Mouse (Mus musculus): ENCODE data around the gene Rnf26. TPM values are rescaled to one million over a fixed set of nuclear protein-coding genes. Genes with fewer than 3 reads are reported as not detected.

The Rnf26 gene
- total RNA-seq, 1 experiment: 19.9 TPM

- Histone ChIP-seq H3K9me3 (ENCODE audit: control insufficient read depth, insufficient read depth, low read depth, low read length) (no peaks in the 10 kb centered on the region), H3K4me3 (ENCODE audit: insufficient read depth in 1 of 2, low read depth in 1 of 2, low read length in 2 of 2, poor library complexity in 1 of 2, severe bottlenecking in 1 of 2) (no peak overlapping the region), H3K27ac (ENCODE audit: insufficient read depth, low read depth, low read length, poor library complexity, severe bottlenecking) (no peak overlapping the region), H3K36me3 (ENCODE audit: control insufficient read depth, insufficient read depth, low read length, poor library complexity, severe bottlenecking) (peaks cover 4% of the 10 kb centered on the region; the same call in 1 of the 2 replicates), H3K9ac (ENCODE audit: insufficient read depth, low read depth, low read length, poor library complexity, severe bottlenecking) (no peak overlapping the region), H3K4me1 (ENCODE audit: control insufficient read depth in 2 of 2, insufficient read depth in 2 of 2, low read length in 2 of 2, poor library complexity in 1 of 2) (peaks cover 4 to 26% of the 10 kb centered on the region in 2 experiments)
- no peak for DNase-seq (ENCODE audit: low read depth, low spot score)
- no peak for TF ChIP-seq CHD2 (IDR thresholded peaks at IDR 0.05; ENCODE audit: low read depth, low read length)
- in situ Hi-C loops (cut with MboI; ENCODE audit: low sequenced_read_pairs in 2 of 2, unreplicated experiment in 2 of 2): no loop called here
These were observed 24.3 kb downstream of the Rnf26 start for GRCm38 (mm10) chr9:44088877-44089608.

- TF ChIP-seq HCFC1 (IDR thresholded peaks at IDR 0.05; ENCODE audit: borderline replicate concordance, insufficient read depth, low read length) (no peak), ZNF384 (IDR thresholded peaks at IDR 0.05; ENCODE audit: low read depth, low read length) (no peak), CHD2 (IDR thresholded peaks at IDR 0.05; ENCODE audit: low read depth, low read length) (no peak), ZC3H11A (IDR thresholded peaks at IDR 0.05; ENCODE audit: borderline replicate concordance, low read depth, low read length) (no peak), MAFK (IDR thresholded peaks at IDR 0.05; ENCODE audit: insufficient read depth, low read depth, low read length) (no peak)
- Histone ChIP-seq H3K4me1 (ENCODE audit: control insufficient read depth in 2 of 2, insufficient read depth in 2 of 2, low read length in 2 of 2, poor library complexity in 1 of 2) (peaks cover 4 to 27% of the 10 kb centered on the region in 2 experiments), H3K4me3 (ENCODE audit: insufficient read depth in 1 of 2, low read depth in 1 of 2, low read length in 2 of 2, poor library complexity in 1 of 2, severe bottlenecking in 1 of 2) (no peak overlapping the region), H3K9me3 (ENCODE audit: control insufficient read depth, insufficient read depth, low read depth, low read length) (no peaks in the 10 kb centered on the region), H3K27ac (ENCODE audit: insufficient read depth, low read depth, low read length, poor library complexity, severe bottlenecking) (no peak overlapping the region), H3K36me3 (ENCODE audit: control insufficient read depth, insufficient read depth, low read length, poor library complexity, severe bottlenecking) (no peaks in the 10 kb centered on the region; the same call in 1 of the 2 replicates), H3K9ac (ENCODE audit: insufficient read depth, low read depth, low read length, poor library complexity, severe bottlenecking) (no peak overlapping the region)
- DNase-seq (ENCODE audit: low read depth, low spot score): no peak
- in situ Hi-C loops (cut with MboI; ENCODE audit: low sequenced_read_pairs in 2 of 2, unreplicated experiment in 2 of 2): no loop called here
These were observed 25.4 kb downstream of the Rnf26 start for GRCm38 (mm10) chr9:44087761-44088455.

DNA sequence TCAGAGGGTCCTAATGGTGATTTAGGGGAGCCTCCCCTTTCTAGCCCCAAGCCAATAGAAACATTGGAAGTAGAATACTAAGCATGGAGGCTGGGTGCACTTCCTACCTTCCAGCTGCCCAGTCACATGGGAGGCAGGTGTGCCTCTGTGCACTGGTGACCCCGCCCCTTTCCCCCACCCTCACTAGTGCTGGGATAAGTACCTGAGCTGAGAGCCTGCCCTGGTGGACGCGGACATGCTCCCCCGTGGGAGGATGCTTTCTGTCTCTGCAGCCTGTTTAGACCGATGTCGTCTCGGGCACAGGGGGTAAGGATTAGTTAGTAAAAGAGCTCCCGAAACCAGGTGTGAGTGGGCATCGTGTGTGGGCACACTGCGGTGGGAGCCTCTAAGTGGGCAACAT, 26.4 kb downstream of the Rnf26 start:
- Histone ChIP-seq H3K4me3 (ENCODE audit: insufficient read depth in 1 of 2, low read depth in 1 of 2, low read length in 2 of 2, poor library complexity in 1 of 2, severe bottlenecking in 1 of 2) (no peak overlapping the region), H3K9me3 (ENCODE audit: control insufficient read depth, insufficient read depth, low read depth, low read length) (no peaks in the 10 kb centered on the region), H3K9ac (ENCODE audit: insufficient read depth, low read depth, low read length, poor library complexity, severe bottlenecking) (no peak overlapping the region), H3K36me3 (ENCODE audit: control insufficient read depth, insufficient read depth, low read length, poor library complexity, severe bottlenecking) (no peaks in the 10 kb centered on the region), H3K4me1 (ENCODE audit: control insufficient read depth in 2 of 2, insufficient read depth in 2 of 2, low read length in 2 of 2, poor library complexity in 1 of 2) (peaks cover 4 to 27% of the 10 kb centered on the region in 2 experiments), H3K27ac (ENCODE audit: insufficient read depth, low read depth, low read length, poor library complexity, severe bottlenecking) (no peak overlapping the region)
- TF ChIP-seq ZNF384 (IDR thresholded peaks at IDR 0.05; ENCODE audit: low read depth, low read length): no peak
- no peak for TF ChIP-seq MAFK (IDR thresholded peaks at IDR 0.05; ENCODE audit: insufficient read depth, low read depth, low read length)
- in situ Hi-C loops (cut with MboI; ENCODE audit: low sequenced_read_pairs in 2 of 2, unreplicated experiment in 2 of 2): no loop called here
- DNase-seq (ENCODE audit: low read depth, low spot score): no peak

DNA sequence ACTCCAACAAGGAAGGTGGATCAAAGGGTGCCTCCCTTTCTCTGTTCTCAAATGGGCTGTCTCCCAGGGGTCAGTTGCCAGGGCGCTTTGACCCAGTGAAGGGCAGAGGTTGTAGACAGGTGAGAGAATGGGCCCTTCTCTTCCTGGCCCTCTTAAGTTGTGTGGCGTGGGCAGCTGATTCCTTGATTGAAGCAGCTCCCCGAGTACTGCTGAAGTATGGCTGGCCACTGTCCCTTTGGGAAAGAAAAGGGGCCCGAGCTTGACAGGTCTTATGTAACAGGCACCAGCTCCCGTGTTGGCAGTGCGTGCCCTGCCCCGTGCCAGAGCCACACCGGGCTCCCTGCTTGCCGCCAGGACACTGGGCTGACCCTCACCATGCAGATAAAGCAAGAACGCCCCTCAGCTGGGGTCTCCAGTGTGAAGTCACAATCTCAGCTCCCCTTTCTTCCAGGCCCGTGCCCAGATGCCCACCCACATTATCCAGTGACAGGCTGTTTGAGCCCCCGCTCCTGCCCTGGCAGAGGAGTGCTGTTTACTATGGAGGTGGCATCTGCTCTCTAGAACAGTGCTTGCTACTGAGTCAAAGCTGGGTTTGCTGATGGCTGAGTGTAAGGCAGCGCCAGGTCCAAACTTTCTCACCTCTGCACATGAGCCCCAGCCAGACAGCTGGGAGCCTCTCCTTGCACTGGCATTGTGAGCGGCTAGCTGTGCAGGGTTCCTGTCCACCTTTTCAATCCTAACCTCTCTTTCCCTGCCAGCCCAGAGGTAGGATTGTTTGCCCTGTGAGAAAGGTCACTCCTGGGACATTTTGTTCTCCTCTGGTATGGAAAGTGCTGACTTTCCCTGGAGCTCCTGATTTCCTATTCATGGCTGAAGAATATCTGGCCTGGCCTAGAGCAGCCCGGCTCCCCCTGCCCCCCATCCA, 27.3 kb downstream of the Rnf26 start:
- Histone ChIP-seq H3K4me3 (ENCODE audit: insufficient read depth in 1 of 2, low read depth in 1 of 2, low read length in 2 of 2, poor library complexity in 1 of 2, severe bottlenecking in 1 of 2) (no peak overlapping the region), H3K9me3 (ENCODE audit: control insufficient read depth, insufficient read depth, low read depth, low read length) (no peaks in the 10 kb centered on the region), H3K27ac (ENCODE audit: insufficient read depth, low read depth, low read length, poor library complexity, severe bottlenecking) (no peak overlapping the region), H3K9ac (ENCODE audit: insufficient read depth, low read depth, low read length, poor library complexity, severe bottlenecking) (no peak overlapping the region), H3K4me1 (ENCODE audit: control insufficient read depth in 2 of 2, insufficient read depth in 2 of 2, low read length in 2 of 2, poor library complexity in 1 of 2) (peaks cover 4 to 27% of the 10 kb centered on the region in 2 experiments), H3K36me3 (ENCODE audit: control insufficient read depth, insufficient read depth, low read length, poor library complexity, severe bottlenecking) (no peaks in the 10 kb centered on the region)
- no peak for DNase-seq (ENCODE audit: low read depth, low spot score)
- TF ChIP-seq HCFC1 (IDR thresholded peaks at IDR 0.05; ENCODE audit: borderline replicate concordance, insufficient read depth, low read length) (no peak), ZC3H11A (IDR thresholded peaks at IDR 0.05; ENCODE audit: borderline replicate concordance, low read depth, low read length) (no peak), CHD2 (IDR thresholded peaks at IDR 0.05; ENCODE audit: low read depth, low read length) (no peak), ZNF384 (IDR thresholded peaks at IDR 0.05; ENCODE audit: low read depth, low read length) (no peak), MAFK (IDR thresholded peaks at IDR 0.05; ENCODE audit: insufficient read depth, low read depth, low read length) (no peak)
- in situ Hi-C loops (cut with MboI; ENCODE audit: low sequenced_read_pairs in 2 of 2, unreplicated experiment in 2 of 2): no loop called here
